Mouse (Mus musculus): ENCODE data around the gene Platr17. TPM values are rescaled to one million over a fixed set of nuclear protein-coding genes. Genes with fewer than 3 reads are reported as not detected.
"Not testable (repeated sequence)": the region's sequence is repeated elsewhere in the genome, so short reads cannot be mapped to it uniquely, and the experiment has no call there.

Platr17 gene
- total RNA-seq (2021) (not detected), polyA plus RNA-seq (2012; rRNA removed) (not detected in 2 replicates)
- long read RNA-seq = 0 reads

- not testable (repeated sequence) for DNase-seq
Observed at GRCm38 (mm10) chr17:33904835-33905234, at the start of gene Platr17. Platr17 (plus strand) TSS chr17:33905135.

- no peak for DNase-seq
Observed at GRCm38 (mm10) chr17:33857816-33858215, 47.1 kb upstream of the Platr17 start.

- DNase-seq = peak; percentile 59
Observed at GRCm38 (mm10) chr17:33865330-33866030, 39.5 kb upstream of the Platr17 start.

- DNase-seq = not testable (repeated sequence)
Observed at GRCm38 (mm10) chr17:33873537-33873936, 31.4 kb upstream of the Platr17 start, which contains the start of gene Gm7029. Gm7029 (plus strand) TSS chr17:33873837.

DNA sequence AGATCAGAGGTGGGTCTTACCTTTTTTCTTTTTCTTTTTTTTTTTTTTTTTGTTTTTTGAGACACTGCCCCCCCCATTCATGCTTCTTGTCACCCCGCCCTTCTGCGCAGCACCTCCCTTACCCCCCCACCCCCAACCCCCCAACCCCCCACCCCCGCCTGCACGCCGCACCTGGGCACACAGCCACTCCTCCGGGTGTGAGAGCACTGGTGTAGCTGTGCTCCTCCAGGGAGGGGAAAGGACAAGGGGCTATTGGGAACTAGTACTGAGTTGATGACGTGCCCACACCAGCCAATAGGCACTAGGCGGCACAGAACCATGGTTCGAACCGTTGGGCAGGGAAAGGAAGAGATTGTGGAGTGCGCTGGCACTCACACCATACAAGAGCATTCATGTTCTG is 30.5 kb upstream of the Platr17 start:
- DNase-seq = no peak

- peak; percentile 26 for DNase-seq
Observed at GRCm38 (mm10) chr17:33875797-33876196, 29.1 kb upstream of the Platr17 start.

GRCm38 (mm10) chr17:33884320-33884719 is 20.6 kb upstream of the Platr17 start:
- not testable (repeated sequence) for DNase-seq

DNA sequence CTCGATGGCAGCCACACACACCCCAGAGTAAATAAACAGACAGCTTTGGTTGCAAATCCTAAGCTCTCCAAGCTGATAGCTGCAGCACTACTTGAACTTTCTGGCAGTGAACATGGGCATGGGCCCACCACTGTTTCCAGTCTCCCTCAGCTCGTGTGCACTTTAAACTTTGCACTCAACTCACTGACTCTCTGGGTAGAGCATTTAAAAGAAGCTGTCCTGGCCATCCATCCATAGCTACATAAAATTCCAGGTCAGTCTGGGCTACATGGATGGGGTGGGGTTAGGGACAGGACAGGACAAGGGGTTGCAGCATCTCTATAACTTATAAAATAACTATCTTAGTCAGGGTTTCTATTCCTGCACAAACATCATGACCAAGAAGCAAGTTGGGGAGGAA is 17.1 kb upstream of the Platr17 start:
- not testable (repeated sequence) for DNase-seq

GRCm38 (mm10) chr17:33888230-33888629 is 16.7 kb upstream of the Platr17 start:
- not testable (repeated sequence) for DNase-seq

GRCm38 (mm10) chr17:33889941-33890532 is 14.9 kb upstream of the Platr17 start:
- DNase-seq = not testable (repeated sequence)

- DNase-seq = peak; percentile 99
Observed at GRCm38 (mm10) chr17:33890533-33891059, 14.3 kb upstream of the Platr17 start, which contains the start of gene Kifc1. Kifc1 (minus strand) TSS chr17:33890661.

- no peak for DNase-seq
Observed at GRCm38 (mm10) chr17:33891357-33891756, 13.6 kb upstream of the Platr17 start.

- not testable (repeated sequence) for DNase-seq
Observed at GRCm38 (mm10) chr17:33891892-33892291, 13.0 kb upstream of the Platr17 start.

- no peak for DNase-seq
Observed at GRCm38 (mm10) chr17:33892429-33892828, 12.5 kb upstream of the Platr17 start.

DNA sequence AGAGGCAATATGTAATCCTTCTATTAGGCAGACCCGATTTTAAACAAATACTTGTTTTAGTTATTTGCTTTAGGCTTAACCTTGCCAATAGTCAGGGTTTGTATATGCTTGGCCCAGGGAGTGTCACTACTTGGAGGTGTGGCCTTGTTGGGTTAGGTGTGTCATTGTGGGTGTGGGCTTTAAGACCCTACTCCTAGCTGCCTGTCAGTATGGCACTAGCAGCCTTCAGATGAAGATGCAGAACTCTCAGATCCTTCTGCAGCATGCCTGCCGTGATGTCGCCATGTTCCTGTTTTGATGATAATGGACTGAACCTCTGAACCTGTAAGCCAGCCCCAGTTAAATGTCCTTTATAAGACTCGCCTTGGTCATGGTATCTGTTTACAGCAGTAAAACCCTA is 11.9 kb upstream of the Platr17 start:
- DNase-seq = not testable (repeated sequence)

GRCm38 (mm10) chr17:33897114-33897794 is 7.7 kb upstream of the Platr17 start:
- no peak for DNase-seq

DNA sequence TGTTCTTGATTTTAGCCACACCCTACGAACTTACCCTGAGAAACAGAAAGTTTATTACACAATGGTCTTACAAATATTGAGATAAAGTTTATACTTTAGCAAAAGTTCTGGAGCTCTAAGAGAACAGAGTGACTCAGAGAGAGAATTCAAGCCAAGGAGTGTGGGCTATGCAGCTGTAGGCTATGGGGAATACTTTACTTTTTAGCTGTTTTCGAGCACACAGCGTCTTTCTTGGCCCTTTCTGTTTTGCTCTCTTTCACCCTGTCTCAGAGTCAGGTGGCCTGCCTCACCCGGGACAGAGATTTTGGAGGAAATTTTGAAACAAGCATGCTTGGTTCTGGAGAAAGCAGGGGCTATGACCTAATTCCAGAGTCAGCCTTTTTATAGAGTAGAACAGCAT is 6.7 kb upstream of the Platr17 start:
- not testable (repeated sequence) for DNase-seq

GRCm38 (mm10) chr17:33899642-33900041 is 5.3 kb upstream of the Platr17 start:
- DNase-seq = no peak

- no peak for DNase-seq
Observed at GRCm38 (mm10) chr17:33900281-33900988, 4.5 kb upstream of the Platr17 start.

DNA sequence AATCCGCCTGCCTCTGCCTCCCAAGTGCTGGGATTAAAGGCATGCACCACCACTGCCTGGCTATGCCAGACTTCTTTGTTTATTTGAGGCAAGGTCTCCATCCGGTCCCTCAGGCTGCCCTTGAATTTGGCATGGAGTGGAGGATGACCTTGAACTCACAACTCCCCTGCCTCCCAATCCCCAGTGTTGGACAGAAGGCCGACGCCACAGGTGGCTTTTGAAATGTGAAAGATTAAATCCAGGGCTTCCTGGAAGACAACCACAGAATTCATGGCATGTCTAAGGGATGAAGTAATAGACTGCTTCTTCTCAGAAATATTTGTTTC is 4.0 kb upstream of the Platr17 start:
- DNase-seq = no peak

GRCm38 (mm10) chr17:33901653-33902052 is 3.3 kb upstream of the Platr17 start:
- DNase-seq = no peak

DNA sequence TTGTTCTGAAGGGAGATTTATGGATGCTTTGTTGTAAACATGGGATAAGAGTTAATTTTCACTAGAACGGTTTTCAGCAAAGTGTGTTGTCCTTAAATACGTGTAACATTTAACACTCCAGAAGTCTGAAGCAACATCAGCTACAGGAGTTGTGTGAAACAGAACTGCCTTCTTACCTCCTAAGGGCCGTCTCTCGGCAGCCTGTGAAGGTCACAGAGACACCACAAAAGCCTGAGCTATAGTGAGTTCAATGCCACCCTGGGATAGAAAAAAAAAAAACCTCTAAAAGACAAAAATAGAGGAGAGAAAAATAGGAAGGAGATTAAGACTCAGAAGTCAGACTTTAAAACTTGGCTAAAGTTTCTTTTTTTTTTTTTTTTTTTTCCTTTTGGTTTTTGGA is 2.9 kb upstream of the Platr17 start:
- no peak for DNase-seq
